Comparison of ENCODE assay signal across 28 mouse cellular contexts in genomic region chr17:74967298-74967848, GRCm38 (mm10). TPM values are rescaled to one million over a fixed set of nuclear protein-coding genes. Genes with fewer than 3 reads are reported as not detected.
DNase-seq lines count a peak whose midpoint lies in the region; ATAC-seq and TF ChIP-seq lines count a peak whose summit lies in the region.
"Had no signal": no experiment of that assay in that cellular context is flagged by ENCODE, and none has a peak within 500 bp of the region (broad histone marks: within the 10 kb centered on the region; RNA-seq: fewer than 3 reads in every experiment).

No protein-coding gene starts in this region.

- no peak overlapping the region for H3K4me3 ChIP-seq in heart, embryonic 10.5 days
- H3K4me3 ChIP-seq in midbrain, embryonic 12.5 days = no peak overlapping the region
- H3K4me3 ChIP-seq in midbrain, embryonic 13.5 days (replicated peaks) = no peak overlapping the region
- H3K4me3 ChIP-seq in ES-E14 (ENCODE audit: insufficient read depth in 1 of 2, low read depth in 1 of 2, low read length in 2 of 2, poor library complexity in 1 of 2, severe bottlenecking in 1 of 2) (no peak overlapping the region), myocyte (no peak overlapping the region)
- H3K4me3 ChIP-seq: embryonic facial prominence, embryonic 12.5 days; forebrain, embryonic 15.5 days; gastrocnemius, adult 2 months; heart, adult 2 months; heart, embryonic 13.5 days; limb, embryonic 13.5 days; lung, embryonic 15.5 days had no signal

- no peaks in the 10 kb centered on the region for H3K79me2 ChIP-seq in myocyte (ENCODE audit: control insufficient read depth, insufficient read depth)

- H3K27ac ChIP-seq in heart, embryonic 10.5 days = peak overlapping the region; percentile 38
- no peak overlapping the region for H3K27ac ChIP-seq in midbrain, embryonic 12.5 days (replicated peaks)
- no peak overlapping the region for H3K27ac ChIP-seq in midbrain, embryonic 13.5 days
- H3K27ac ChIP-seq in ES-E14 (ENCODE audit: insufficient read depth, low read depth, low read length, poor library complexity, severe bottlenecking) = no peak overlapping the region
- H3K27ac ChIP-seq: embryonic facial prominence, embryonic 12.5 days; forebrain, embryonic 15.5 days; gastrocnemius, adult 2 months; heart, adult 2 months; heart, embryonic 13.5 days; kidney, postnatal 0 days; limb, embryonic 13.5 days; lung, embryonic 15.5 days had no signal

- 55% methylated on average over 7 of the region's 7 CpGs for WGBS in heart, embryonic 10.5 days
- WGBS in midbrain, embryonic 12.5 days = 20% methylated on average over 7 of the region's 7 CpGs
- WGBS in midbrain, embryonic 13.5 days = 34% methylated on average over 7 of the region's 7 CpGs

- H3K9ac ChIP-seq in midbrain, embryonic 12.5 days (replicated peaks) = no peak overlapping the region
- no peak overlapping the region for H3K9ac ChIP-seq in midbrain, embryonic 13.5 days (replicated peaks)
- H3K9ac ChIP-seq in ES-E14 (ENCODE audit: insufficient read depth, low read depth, low read length, poor library complexity, severe bottlenecking) = no peak overlapping the region
- H3K9ac ChIP-seq: embryonic facial prominence, embryonic 12.5 days; forebrain, embryonic 15.5 days; heart, embryonic 13.5 days; limb, embryonic 13.5 days; lung, embryonic 15.5 days had no signal

- TF ChIP-seq POLR2A in myocyte (IDR thresholded peaks at IDR 0.05; ENCODE audit: insufficient read length, low read depth) = no peak

- peak; percentile 73 for DNase-seq in heart, embryonic 10.5 days (ENCODE audit: low spot score)
- DNase-seq in heart, adult 18-20 months = no peak
- no peak for DNase-seq in ES-E14 (ENCODE audit: low read depth, low spot score)
- DNase-seq in spleen, postnatal 4 days (ENCODE audit: low spot score in 2 of 2) = no peak
- DNase-seq: adrenal gland, postnatal 10 days; cerebellum, adult 11 months; cerebellum, adult 9-11 months; gastrocnemius, adult 2 months; gastrocnemius, postnatal 36 days; heart, adult 2 months; heart, postnatal 10 days; kidney, adult 8-10 months; kidney, postnatal 4 days; retina, postnatal 1 day; right cerebral cortex, postnatal 25 days; spleen, adult 18-20 months; thymus, adult 2 months; thymus, postnatal 36 days had no signal

- H3K27me3 ChIP-seq in heart, embryonic 10.5 days (ENCODE audit: insufficient read depth, poor library complexity, severe bottlenecking) = no peaks in the 10 kb centered on the region
- H3K27me3 ChIP-seq in midbrain, embryonic 12.5 days = no peaks in the 10 kb centered on the region
- H3K27me3 ChIP-seq in midbrain, embryonic 13.5 days = no peaks in the 10 kb centered on the region
- H3K27me3 ChIP-seq in myocyte (ENCODE audit: control insufficient read depth, insufficient read depth, insufficient read length) = no peaks in the 10 kb centered on the region
- H3K27me3 ChIP-seq: embryonic facial prominence, embryonic 12.5 days; forebrain, embryonic 15.5 days; heart, embryonic 13.5 days; limb, embryonic 13.5 days; lung, embryonic 15.5 days had no signal

- H3K4me2 ChIP-seq in midbrain, embryonic 12.5 days (replicated peaks) = no peak overlapping the region
- H3K4me2 ChIP-seq in midbrain, embryonic 13.5 days (replicated peaks) = no peak overlapping the region
- peak overlapping the region; percentile 34 for H3K4me2 ChIP-seq in myocyte (ENCODE audit: low read depth)
- H3K4me2 ChIP-seq: embryonic facial prominence, embryonic 12.5 days; forebrain, embryonic 15.5 days; heart, embryonic 13.5 days; limb, embryonic 13.5 days; lung, embryonic 15.5 days had no signal

- H3ac ChIP-seq in myocyte (ENCODE audit: control insufficient read depth, insufficient read length) = no peak overlapping the region

- H3K4me1 ChIP-seq in heart, embryonic 10.5 days = peaks cover 18% of the 10 kb centered on the region
- H3K4me1 ChIP-seq in midbrain, embryonic 12.5 days = peaks cover 14% of the 10 kb centered on the region; the same call in 1 of the 2 replicates
- peaks cover 20% of the 10 kb centered on the region for H3K4me1 ChIP-seq in midbrain, embryonic 13.5 days (replicated peaks)
- peaks cover 0 to 4% of the 10 kb centered on the region in 2 experiments; a peak in 1 of 4 replicates for H3K4me1 ChIP-seq in ES-E14 (ENCODE audit: control insufficient read depth in 2 of 2, insufficient read depth in 2 of 2, low read length in 2 of 2, poor library complexity in 1 of 2)
- H3K4me1 ChIP-seq: embryonic facial prominence, embryonic 12.5 days; limb, embryonic 13.5 days had no signal

- H3K9me3 ChIP-seq in heart, embryonic 10.5 days = no peaks in the 10 kb centered on the region
- H3K9me3 ChIP-seq in midbrain, embryonic 12.5 days = no peaks in the 10 kb centered on the region
- H3K9me3 ChIP-seq in midbrain, embryonic 13.5 days = no peaks in the 10 kb centered on the region
- H3K9me3 ChIP-seq in ES-E14 (ENCODE audit: control insufficient read depth, insufficient read depth, low read depth, low read length) = no peaks in the 10 kb centered on the region
- H3K9me3 ChIP-seq: embryonic facial prominence, embryonic 12.5 days; forebrain, embryonic 15.5 days; heart, embryonic 13.5 days; limb, embryonic 13.5 days; lung, embryonic 15.5 days had no signal

- peak; percentile 69 for ATAC-seq in midbrain, embryonic 12.5 days (ENCODE audit: low FRiP score, low read depth)
- no peak for ATAC-seq in midbrain, embryonic 13.5 days
- ATAC-seq: activated CD4-positive, CD25-positive, alpha-beta regulatory T cell, adult 4 months had no signal

- no peaks in the 10 kb centered on the region for H3K36me3 ChIP-seq in heart, embryonic 10.5 days
- no peaks in the 10 kb centered on the region for H3K36me3 ChIP-seq in midbrain, embryonic 12.5 days
- no peaks in the 10 kb centered on the region for H3K36me3 ChIP-seq in midbrain, embryonic 13.5 days
- H3K36me3 ChIP-seq in ES-E14 (ENCODE audit: control insufficient read depth, insufficient read depth, low read length, poor library complexity, severe bottlenecking) (no peaks in the 10 kb centered on the region), myocyte (ENCODE audit: control insufficient read depth, insufficient read depth) (no peaks in the 10 kb centered on the region)
- H3K36me3 ChIP-seq: embryonic facial prominence, embryonic 12.5 days; forebrain, embryonic 15.5 days; heart, embryonic 13.5 days; limb, embryonic 13.5 days; lung, embryonic 15.5 days had no signal

- in situ Hi-C loops in ES-E14 (cut with MboI; ENCODE audit: low sequenced_read_pairs in 2 of 2, unreplicated experiment in 2 of 2) = no loop called here

TF ChIP-seq in ES-E14, 5 proteins besides CTCF, POLR2A, EP300 and RAD21:
- 0 out of 2 replicates have a peak, but pooled peaks have one; percentile 37 for TF ChIP-seq ZNF384 (IDR thresholded peaks at IDR 0.05; ENCODE audit: low read depth, low read length)
- no peak for TF ChIP-seq MAFK (IDR thresholded peaks at IDR 0.05; ENCODE audit: insufficient read depth, low read depth, low read length)

TF ChIP-seq in myocyte, 11 proteins besides CTCF, POLR2A, EP300 and RAD21:
- TF ChIP-seq POLR2AphosphoS2 (IDR thresholded peaks at IDR 0.05; ENCODE audit: insufficient read length, low read depth) = no peak
- peak in 1 of 3 experiments; percentile 23 for TF ChIP-seq MYOD1 (IDR thresholded peaks at IDR 0.05; ENCODE audit: control insufficient read depth in 1 of 3, insufficient read length in 2 of 3, low read depth in 2 of 3)

RNA-seq across cellular contexts. Expression of gene Ltbp1, which starts 38.0 kb away (rescaled TPM):
- 29.7 and 34.2 TPM in 2 replicates for polyA plus RNA-seq in heart, embryonic 10.5 days (2016; fragmentation: Nextera tagmentation; extraction: Ambion mirVana)
- total RNA-seq in heart, adult 18-20 months (2021) = 10 to 100 TPM; 38.5 to 43.3 TPM
- polyA plus RNA-seq in midbrain, embryonic 12.5 days (2016; fragmentation: Nextera tagmentation; extraction: Ambion mirVana) = 5.2 and 6.7 TPM in 2 replicates
- polyA plus RNA-seq in midbrain, embryonic 13.5 days (2015; fragmentation: Nextera tagmentation; extraction: Ambion mirVana) = 2.6 and 2.7 TPM in 2 replicates
- 21.2 and 25.2 TPM in 2 replicates for total RNA-seq in ES-E14 (2012; rRNA removed)
- polyA plus RNA-seq in myocyte (2012; fragmentation: generic; extraction: Trizol) = 19.4 TPM
